Mouse (Mus musculus): ENCODE results near the gene Slc22a21. TPM values are rescaled to one million over a fixed set of nuclear protein-coding genes. Genes with fewer than 3 reads are reported as not detected.
A peak's percentile ranks its signal among the peaks of the same experiment; 100 is the strongest.

Gene Slc22a21
- polyA plus RNA-seq, 1 experiment from 2014 or later: 1.3 TPM

DNA sequence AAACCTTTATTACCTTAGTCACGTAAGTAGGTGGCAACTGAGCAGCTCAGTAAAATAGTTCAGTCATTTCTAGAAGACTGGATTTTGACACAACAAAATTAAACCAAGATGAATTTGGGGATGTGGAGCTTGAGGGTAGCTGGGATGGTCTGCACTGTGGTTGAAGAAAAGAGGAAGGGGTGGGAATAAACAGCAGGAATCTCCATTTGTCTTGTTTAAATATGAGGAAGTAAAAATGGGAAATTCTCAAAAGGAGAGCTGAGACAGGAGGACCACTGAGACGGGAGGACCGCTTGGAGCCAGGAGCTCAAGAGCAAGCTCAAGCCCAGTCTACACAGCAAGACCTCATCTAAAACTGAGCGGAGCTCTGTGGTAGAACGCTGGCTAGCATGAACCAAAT lies 53.8 kb downstream of the Slc22a21 start:
- no peak overlapping the region for H3K4me2 ChIP-seq (ENCODE audit: low read depth, low read length)
- no peak for TF ChIP-seq CTCF (IDR thresholded peaks at IDR 0.05; ENCODE audit: low read depth)
- no peak for TF ChIP-seq EP300 (IDR thresholded peaks at IDR 0.05; ENCODE audit: low read depth)
- DNase-seq (no peak), ATAC-seq (no peak)
- no peaks in the 10 kb centered on the region for H3K4me1 ChIP-seq (ENCODE audit: insufficient read depth)
- WGBS (ENCODE audit: insufficient replicate concordance): 80% methylated on average over 5 of the region's 5 CpGs
- H3K27me3 ChIP-seq (ENCODE audit: insufficient read depth, low read length): no peaks in the 10 kb centered on the region
- no peak overlapping the region for H3K9ac ChIP-seq (replicated peaks)
- no peak overlapping the region for H3K4me3 ChIP-seq (ENCODE audit: low read depth, low read length)
- no peak overlapping the region for H3K27ac ChIP-seq (ENCODE audit: low read depth)
- H3K9me3 ChIP-seq (ENCODE audit: low read length): no peaks in the 10 kb centered on the region
- H3K36me3 ChIP-seq (replicated peaks; ENCODE audit: insufficient read depth, low read length): no peaks in the 10 kb centered on the region

GRCm38 (mm10) chr11:53918851-53919250 lies 61.3 kb downstream of the Slc22a21 start:
- no peaks in the 10 kb centered on the region for H3K27me3 ChIP-seq (ENCODE audit: insufficient read depth, low read length)
- no peaks in the 10 kb centered on the region for H3K9me3 ChIP-seq (ENCODE audit: low read length)
- no peak overlapping the region for H3K27ac ChIP-seq (ENCODE audit: low read depth)
- no peak overlapping the region for H3K4me3 ChIP-seq (ENCODE audit: low read depth, low read length)
- ATAC-seq: no peak
- H3K36me3 ChIP-seq (replicated peaks; ENCODE audit: insufficient read depth, low read length): no peaks in the 10 kb centered on the region
- no peak for DNase-seq
- no peak overlapping the region for H3K9ac ChIP-seq (replicated peaks)
- WGBS (ENCODE audit: insufficient replicate concordance): 86% methylated on average over 4 of the region's 4 CpGs
- no peak overlapping the region for H3K4me2 ChIP-seq (ENCODE audit: low read depth, low read length)
- H3K4me1 ChIP-seq (ENCODE audit: insufficient read depth): no peaks in the 10 kb centered on the region
- TF ChIP-seq CTCF (IDR thresholded peaks at IDR 0.05; ENCODE audit: low read depth) (no peak), EP300 (IDR thresholded peaks at IDR 0.05; ENCODE audit: low read depth) (no peak)

DNA sequence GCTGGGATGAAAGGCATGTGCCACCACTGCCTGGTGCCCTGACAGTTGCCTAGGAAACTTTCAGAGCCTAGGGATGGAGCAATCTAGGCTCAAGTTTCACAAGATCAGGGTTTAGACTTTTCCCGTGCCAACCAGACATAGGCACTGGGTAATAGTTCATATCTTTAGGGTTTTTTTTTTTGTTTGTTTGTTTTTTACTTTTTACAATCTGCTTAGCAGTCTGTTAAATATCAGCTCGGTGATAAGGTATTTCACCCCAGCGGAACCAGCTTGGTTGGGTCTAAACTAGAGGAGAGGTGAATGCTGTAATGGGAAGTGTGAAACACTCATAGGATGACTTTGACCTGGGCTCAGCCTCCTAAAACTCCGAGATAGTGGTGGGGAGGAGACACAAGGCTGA lies 69.1 kb downstream of the Slc22a21 start:
- WGBS (ENCODE audit: insufficient replicate concordance): 63% methylated on average over 4 of the region's 4 CpGs
- no peak overlapping the region for H3K9ac ChIP-seq (replicated peaks)
- DNase-seq (no peak), ATAC-seq (peak; percentile 87)
- TF ChIP-seq EP300 (IDR thresholded peaks at IDR 0.05; ENCODE audit: low read depth) (peak; percentile 66), CTCF (IDR thresholded peaks at IDR 0.05; ENCODE audit: low read depth) (no peak)
- no peak overlapping the region for H3K4me3 ChIP-seq (ENCODE audit: low read depth, low read length)
- H3K9me3 ChIP-seq (ENCODE audit: low read length): no peaks in the 10 kb centered on the region
- H3K27ac ChIP-seq (ENCODE audit: low read depth): no peak overlapping the region
- H3K4me1 ChIP-seq (ENCODE audit: insufficient read depth): no peaks in the 10 kb centered on the region
- H3K27me3 ChIP-seq (ENCODE audit: insufficient read depth, low read length): no peaks in the 10 kb centered on the region
- H3K4me2 ChIP-seq (ENCODE audit: low read depth, low read length): no peak overlapping the region
- H3K36me3 ChIP-seq (replicated peaks; ENCODE audit: insufficient read depth, low read length): no peaks in the 10 kb centered on the region

DNA sequence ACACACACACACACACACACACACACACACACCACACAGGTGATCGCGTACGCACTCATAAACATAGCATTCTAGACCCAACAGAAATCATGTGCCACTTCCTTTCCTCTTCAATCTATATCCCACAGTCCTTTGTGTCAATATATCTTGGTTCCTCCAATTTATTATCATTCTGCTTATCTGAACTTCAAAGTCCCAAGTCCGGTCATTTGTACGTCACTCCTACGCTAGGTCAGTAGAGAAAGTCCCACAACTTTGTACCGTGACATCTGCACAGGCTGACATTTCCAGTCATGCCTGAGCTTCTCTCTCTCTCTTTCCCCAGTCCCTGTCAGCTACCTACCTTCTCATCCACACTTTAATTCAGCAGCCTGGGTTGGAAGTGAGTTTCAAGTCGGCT lies 71.4 kb downstream of the Slc22a21 start:
- no peak for DNase-seq

GRCm38 (mm10) chr11:53904534-53904925 lies 75.6 kb downstream of the Slc22a21 start:
- TF ChIP-seq CTCF (IDR thresholded peaks at IDR 0.05; ENCODE audit: low read depth): no peak
- no peak for TF ChIP-seq EP300 (IDR thresholded peaks at IDR 0.05; ENCODE audit: low read depth)
- 60% methylated on average over 9 of the region's 9 CpGs for WGBS (ENCODE audit: insufficient replicate concordance)
- no peak for DNase-seq
- Histone ChIP-seq H3K4me2 (ENCODE audit: low read depth, low read length) (no peak overlapping the region), H3K27me3 (ENCODE audit: insufficient read depth, low read length) (no peaks in the 10 kb centered on the region), H3K9ac (replicated peaks) (no peak overlapping the region), H3K9me3 (ENCODE audit: low read length) (no peaks in the 10 kb centered on the region), H3K36me3 (replicated peaks; ENCODE audit: insufficient read depth, low read length) (no peaks in the 10 kb centered on the region), H3K27ac (ENCODE audit: low read depth) (peak overlapping the region; percentile 52), H3K4me3 (ENCODE audit: low read depth, low read length) (no peak overlapping the region), H3K4me1 (ENCODE audit: insufficient read depth) (peaks cover 9% of the 10 kb centered on the region; the same call in 1 of the 2 replicates)
- ATAC-seq: peak; percentile 25

More for the DNA sequence above, 71.4 kb downstream of the Slc22a21 start:
- Histone ChIP-seq H3K4me2 (ENCODE audit: low read depth, low read length) (no peak overlapping the region), H3K4me3 (ENCODE audit: low read depth, low read length) (no peak overlapping the region), H3K9ac (replicated peaks) (no peak overlapping the region), H3K36me3 (replicated peaks; ENCODE audit: insufficient read depth, low read length) (no peaks in the 10 kb centered on the region), H3K27ac (ENCODE audit: low read depth) (peak overlapping the region; percentile 36; the same call in 1 of the 2 replicates), H3K27me3 (ENCODE audit: insufficient read depth, low read length) (no peaks in the 10 kb centered on the region), H3K4me1 (ENCODE audit: insufficient read depth) (peaks cover 3% of the 10 kb centered on the region; the same call in 1 of the 2 replicates), H3K9me3 (ENCODE audit: low read length) (no peaks in the 10 kb centered on the region)
- TF ChIP-seq CTCF (IDR thresholded peaks at IDR 0.05; ENCODE audit: low read depth) (no peak), EP300 (IDR thresholded peaks at IDR 0.05; ENCODE audit: low read depth) (no peak)
- WGBS (ENCODE audit: insufficient replicate concordance): 67% methylated on average over 8 of the region's 8 CpGs
- ATAC-seq: peak; percentile 34

DNA sequence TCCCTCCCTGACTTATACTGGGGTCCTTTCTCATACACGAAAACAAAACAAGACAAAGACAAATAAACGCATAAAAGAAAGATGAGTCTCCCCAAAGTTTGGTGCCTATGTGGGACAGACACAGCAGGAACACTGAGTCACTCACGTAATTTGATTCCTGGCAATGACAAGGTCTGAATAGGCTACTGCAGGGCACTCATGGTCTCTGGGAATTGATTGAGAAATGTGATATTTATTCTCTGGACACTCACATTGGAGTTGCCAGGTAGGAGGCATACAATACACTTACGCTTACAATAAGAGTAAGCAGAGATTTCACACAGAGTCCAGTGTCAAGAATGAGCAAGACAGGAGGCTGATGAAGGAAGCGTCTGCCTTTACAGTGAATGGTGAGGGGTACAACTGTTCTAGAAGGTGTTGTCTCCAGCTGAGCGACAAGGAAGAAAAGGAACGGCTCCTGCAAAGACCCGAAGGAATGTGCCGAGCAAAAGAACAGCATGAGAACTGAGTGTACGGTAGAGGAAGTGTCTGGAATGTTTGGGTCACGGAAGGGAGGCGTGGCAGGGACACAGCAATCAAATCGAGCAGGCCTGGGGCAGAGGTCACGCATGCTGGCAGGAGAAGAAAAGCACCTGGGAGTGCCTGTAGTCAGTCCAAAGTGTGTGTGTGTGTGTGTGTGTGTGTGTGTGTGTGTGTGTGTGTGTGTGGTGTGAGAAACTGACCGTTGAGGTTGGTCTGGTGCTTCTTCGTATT lies 76.2 kb downstream of the Slc22a21 start:
- no peak overlapping the region for H3K9ac ChIP-seq (replicated peaks)
- H3K4me3 ChIP-seq (ENCODE audit: low read depth, low read length): no peak overlapping the region
- no peaks in the 10 kb centered on the region for H3K27me3 ChIP-seq (ENCODE audit: insufficient read depth, low read length)
- peak; percentile 66 for TF ChIP-seq EP300 (IDR thresholded peaks at IDR 0.05; ENCODE audit: low read depth)
- TF ChIP-seq CTCF (IDR thresholded peaks at IDR 0.05; ENCODE audit: low read depth): no peak
- H3K4me1 ChIP-seq (ENCODE audit: insufficient read depth): peaks cover 9% of the 10 kb centered on the region; the same call in 1 of the 2 replicates
- H3K36me3 ChIP-seq (replicated peaks; ENCODE audit: insufficient read depth, low read length): no peaks in the 10 kb centered on the region
- H3K4me2 ChIP-seq (ENCODE audit: low read depth, low read length): no peak overlapping the region
- ATAC-seq (peak; percentile 95), DNase-seq (peak; percentile 79)
- H3K27ac ChIP-seq (ENCODE audit: low read depth): peak overlapping the region; percentile 89
- WGBS (ENCODE audit: insufficient replicate concordance): 49% methylated on average over 16 of the region's 16 CpGs
- H3K9me3 ChIP-seq (ENCODE audit: low read length): no peaks in the 10 kb centered on the region
